10 mouse cellular contexts compared by ENCODE assay signal in the genomic region with DNA sequence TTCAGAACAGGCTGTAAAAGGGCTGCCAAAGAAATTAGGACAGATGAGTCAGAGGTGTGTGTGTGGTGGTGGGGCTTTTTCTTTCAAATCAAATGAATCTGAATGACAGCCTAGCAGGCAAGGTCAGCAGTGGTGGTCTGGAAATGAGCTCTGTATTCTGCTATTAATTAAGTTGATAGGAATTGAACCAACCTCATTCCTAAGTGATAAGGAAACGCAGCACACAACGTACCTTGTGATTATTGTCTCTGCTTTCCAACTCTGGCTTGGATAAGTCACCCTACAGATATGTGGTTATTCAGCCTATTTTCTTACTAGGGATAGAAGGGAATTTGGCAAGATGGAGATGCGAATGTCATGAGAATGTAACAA. TPM values are rescaled to one million over a fixed set of nuclear protein-coding genes. Genes with fewer than 3 reads are reported as not detected.
DNase-seq lines count a peak whose midpoint lies in the region; ATAC-seq and TF ChIP-seq lines count a peak whose summit lies in the region.
"Had no signal": no experiment of that assay in that cellular context is flagged by ENCODE, and none has a peak within 500 bp of the region (broad histone marks: within the 10 kb centered on the region; RNA-seq: fewer than 3 reads in every experiment).

No protein-coding gene starts in this region.

- H3K27me3 ChIP-seq in E14TG2a.4 (ENCODE audit: insufficient read depth, low read length), result peaks cover 17% of the 10 kb centered on the region
- H3K27me3 ChIP-seq in liver, embryonic 16.5 days (ENCODE audit: control insufficient read depth, insufficient read depth, low read depth, low read length), result no peaks in the 10 kb centered on the region
- H3K27me3 ChIP-seq: heart, embryonic 12.5 days had no signal

- peaks cover 21% of the 10 kb centered on the region for H3K4me1 ChIP-seq in E14TG2a.4 (replicated peaks; ENCODE audit: low read depth, low read length)
- peaks cover 14% of the 10 kb centered on the region for H3K4me1 ChIP-seq in liver, embryonic 16.5 days (ENCODE audit: control insufficient read depth, low read depth, low read length)

- peak overlapping the region; percentile 93; the same call in 1 of the 2 replicates for H3K4me2 ChIP-seq in liver, embryonic 16.5 days (ENCODE audit: low read depth, low read length)

- H3K9ac ChIP-seq in liver, embryonic 16.5 days (ENCODE audit: low read depth, low read length), result no peak overlapping the region; the same call in 1 of the 2 replicates
- H3K9ac ChIP-seq: heart, embryonic 12.5 days had no signal

- ATAC-seq in liver, embryonic 16.5 days (ENCODE audit: low read depth), result no peak

- no peaks in the 10 kb centered on the region for H3K36me3 ChIP-seq in E14TG2a.4 (ENCODE audit: insufficient read depth, low read length)
- no peaks in the 10 kb centered on the region for H3K36me3 ChIP-seq in liver, embryonic 16.5 days (ENCODE audit: control insufficient read depth, insufficient read depth)
- H3K36me3 ChIP-seq: heart, embryonic 12.5 days had no signal

- no peak overlapping the region for H3K4me3 ChIP-seq in layer of hippocampus, adult 2 months
- 0 out of 2 replicates have a peak overlapping the region, but pooled peaks have one; percentile 85 for H3K4me3 ChIP-seq in E14TG2a.4 (replicated peaks; ENCODE audit: low read length)
- no peak overlapping the region; the same call in 1 of the 2 replicates for H3K4me3 ChIP-seq in liver, embryonic 16.5 days (ENCODE audit: low read depth, low read length)

- 0 out of 2 replicates have a peak overlapping the region, but pooled peaks have one; percentile 2 for H3K27ac ChIP-seq in layer of hippocampus, adult 2 months
- no peak overlapping the region for H3K27ac ChIP-seq in liver, embryonic 16.5 days (ENCODE audit: low read length)

- DNase-seq in layer of hippocampus, adult 2 months (ENCODE audit: low spot score in 2 of 2), result no peak
- DNase-seq in layer of hippocampus, postnatal 10 days (ENCODE audit: low spot score in 2 of 2), result no peak
- peak; percentile 74 for DNase-seq in NIH3T3 (ENCODE audit: low read depth)
- no peak for DNase-seq in urinary bladder, adult 2 months (ENCODE audit: low spot score)
- DNase-seq in layer of hippocampus, adult 8-10 months (ENCODE audit: low spot score in 2 of 2), result no peak
- DNase-seq: gastrocnemius, postnatal 36 days; left cerebral cortex, postnatal 4 days had no signal

- no peaks in the 10 kb centered on the region for H3K9me3 ChIP-seq in E14TG2a.4 (ENCODE audit: low read length)
- H3K9me3 ChIP-seq in liver, embryonic 16.5 days (replicated peaks; ENCODE audit: control insufficient read depth, low read length), result no peaks in the 10 kb centered on the region
- H3K9me3 ChIP-seq: heart, embryonic 12.5 days had no signal

- 57% methylated on average over 3 of the region's 3 CpGs for WGBS in liver, embryonic 16.5 days (ENCODE audit: insufficient replicate concordance)

- no peak for TF ChIP-seq CTCF in layer of hippocampus, adult 2 months (conservative IDR thresholded peaks at IDR 0.05)
- no peak for TF ChIP-seq CTCF in E14TG2a.4 (conservative IDR thresholded peaks at IDR 0.05; ENCODE audit: low read length)

RNA-seq across cellular contexts. Expression of a gene that starts 1.1 kb away (rescaled TPM):
- total RNA-seq in layer of hippocampus, adult 2 months (2021), result 10 to 100 TPM; 29.2 to 29.6 TPM
- total RNA-seq in layer of hippocampus, postnatal 10 days (2021), result 10 to 100 TPM; 21.8 to 23.6 TPM
- 6.0 and 8.4 TPM in 2 replicates for polyA plus RNA-seq in liver, embryonic 16.5 days (2015; fragmentation: Nextera tagmentation; extraction: Ambion mirVana)
- 27.2 and 29.3 TPM in 2 replicates for polyA plus RNA-seq in urinary bladder, adult 2 months (2012; rRNA removed)
- total RNA-seq in layer of hippocampus, adult 8-10 months (2022), result 10 to 100 TPM; 29.6 to 33.1 (median 32.7) TPM

RNA-seq across cellular contexts. Expression of a gene that starts 55.3 kb away (rescaled TPM):
- 100 to 1,000 TPM; 272 to 300 TPM for total RNA-seq in layer of hippocampus, adult 2 months (2021)
- 100 to 1,000 TPM; 321 to 338 TPM for total RNA-seq in layer of hippocampus, postnatal 10 days (2021)
- polyA plus RNA-seq in liver, embryonic 16.5 days (2015; fragmentation: Nextera tagmentation; extraction: Ambion mirVana), result 93.6 and 95.8 TPM in 2 replicates
- 251 and 299 TPM in 2 replicates for polyA plus RNA-seq in urinary bladder, adult 2 months (2012; rRNA removed)
- 100 to 1,000 TPM; 246 to 288 (median 274) TPM for total RNA-seq in layer of hippocampus, adult 8-10 months (2022)
